Mouse (Mus musculus) heart, postnatal 0 days (tissue): ENCODE measurements at regions not wholly inside any gene's neighbourhood (a gene's known extent, or its start where the extent isn't known, plus 50 kb on each side); places are given as distances from the start of the nearest gene placed in this dataset.

Source experiments
- CTCF ChIP-seq: IDR thresholded peaks from 2 replicates; pipeline ENCODE4 v1.5.1; 2016; ENCODE audit warnings: antibody characterized with exemption, control low read depth, low read depth
- EP300 ChIP-seq: IDR thresholded peaks from 2 replicates; pipeline ENCODE4 v1.6.1; 2016; ENCODE audit warnings: antibody characterized with exemption, low read depth

- no peak for TF ChIP-seq CTCF
- no peak for TF ChIP-seq EP300
Observed at GRCm38 (mm10) chr15:59141621-59142020, 252.5 kb downstream of the Gm49356 start.
